Mouse (Mus musculus): Measurements from ENCODE around the gene Pde6h. TPM values are rescaled to one million over a fixed set of nuclear protein-coding genes. Genes with fewer than 3 reads are reported as not detected.
A peak's percentile ranks its signal among the peaks of the same experiment; 100 is the strongest.
"Not testable (repeated sequence)": the region's sequence is repeated elsewhere in the genome, so short reads cannot be mapped to it uniquely, and the experiment has no call there.

Gene Pde6h
- polyA plus RNA-seq, 1 experiment from 2014 or later = not detected

GRCm38 (mm10) chr6:136954715-136955114 lies 31.1 kb downstream of the Pde6h start:
- no peak overlapping the region for H3K4me3 ChIP-seq (ENCODE audit: low read depth, low read length)
- H3K9ac ChIP-seq (ENCODE audit: low read length) = no peak overlapping the region
- no peaks in the 10 kb centered on the region for H3K4me1 ChIP-seq (ENCODE audit: control insufficient read depth, insufficient read depth, low read length)
- H3K4me2 ChIP-seq (ENCODE audit: low read length) = no peak overlapping the region
- no peak for DNase-seq (ENCODE audit: low spot score)
- no peak overlapping the region for H3K27ac ChIP-seq (ENCODE audit: low read depth, low read length)
- no peaks in the 10 kb centered on the region for H3K36me3 ChIP-seq (ENCODE audit: control insufficient read depth, insufficient read depth, low read length)
- no peaks in the 10 kb centered on the region for H3K27me3 ChIP-seq (replicated peaks; ENCODE audit: control insufficient read depth, insufficient read depth, low read length)
- 91% methylated on average over 8 of the region's 8 CpGs for WGBS
- ATAC-seq = no peak
- no peaks in the 10 kb centered on the region for H3K9me3 ChIP-seq (replicated peaks; ENCODE audit: control insufficient read depth, low read length)

GRCm38 (mm10) chr6:136955240-136955639 lies 31.6 kb downstream of the Pde6h start:
- Histone ChIP-seq H3K27ac (ENCODE audit: low read depth, low read length) (no peak overlapping the region), H3K4me2 (ENCODE audit: low read length) (no peak overlapping the region), H3K9ac (ENCODE audit: low read length) (no peak overlapping the region), H3K36me3 (ENCODE audit: control insufficient read depth, insufficient read depth, low read length) (no peaks in the 10 kb centered on the region), H3K4me3 (ENCODE audit: low read depth, low read length) (no peak overlapping the region), H3K9me3 (replicated peaks; ENCODE audit: control insufficient read depth, low read length) (no peaks in the 10 kb centered on the region), H3K27me3 (replicated peaks; ENCODE audit: control insufficient read depth, insufficient read depth, low read length) (no peaks in the 10 kb centered on the region), H3K4me1 (ENCODE audit: control insufficient read depth, insufficient read depth, low read length) (no peaks in the 10 kb centered on the region)
- 92% methylated on average over 3 of the region's 3 CpGs for WGBS
- ATAC-seq (no peak), DNase-seq (ENCODE audit: low spot score) (no peak)

- ATAC-seq (no peak), DNase-seq (ENCODE audit: low spot score) (no peak)
- Histone ChIP-seq H3K27ac (ENCODE audit: low read depth, low read length) (no peak overlapping the region), H3K4me3 (ENCODE audit: low read depth, low read length) (no peak overlapping the region), H3K36me3 (ENCODE audit: control insufficient read depth, insufficient read depth, low read length) (no peaks in the 10 kb centered on the region), H3K27me3 (replicated peaks; ENCODE audit: control insufficient read depth, insufficient read depth, low read length) (no peaks in the 10 kb centered on the region), H3K9ac (ENCODE audit: low read length) (no peak overlapping the region), H3K4me2 (ENCODE audit: low read length) (no peak overlapping the region), H3K9me3 (replicated peaks; ENCODE audit: control insufficient read depth, low read length) (no peaks in the 10 kb centered on the region), H3K4me1 (ENCODE audit: control insufficient read depth, insufficient read depth, low read length) (no peaks in the 10 kb centered on the region)
- WGBS = 80% methylated on average over 7 of the region's 7 CpGs
Observed at GRCm38 (mm10) chr6:136957062-136957461, 33.4 kb downstream of the Pde6h start.

- Histone ChIP-seq H3K36me3 (ENCODE audit: control insufficient read depth, insufficient read depth, low read length) (no peaks in the 10 kb centered on the region), H3K27me3 (replicated peaks; ENCODE audit: control insufficient read depth, insufficient read depth, low read length) (no peaks in the 10 kb centered on the region), H3K4me1 (ENCODE audit: control insufficient read depth, insufficient read depth, low read length) (no peaks in the 10 kb centered on the region), H3K27ac (ENCODE audit: low read depth, low read length) (no peak overlapping the region), H3K9ac (ENCODE audit: low read length) (no peak overlapping the region), H3K4me3 (ENCODE audit: low read depth, low read length) (no peak overlapping the region), H3K9me3 (replicated peaks; ENCODE audit: control insufficient read depth, low read length) (no peaks in the 10 kb centered on the region), H3K4me2 (ENCODE audit: low read length) (no peak overlapping the region)
- DNase-seq (ENCODE audit: low spot score) (no peak), ATAC-seq (no peak)
- 64% methylated on average over 11 of the region's 11 CpGs for WGBS
Observed at GRCm38 (mm10) chr6:136959131-136959530, 35.5 kb downstream of the Pde6h start.

- Histone ChIP-seq H3K9ac (ENCODE audit: low read length) (no peak overlapping the region), H3K36me3 (ENCODE audit: control insufficient read depth, insufficient read depth, low read length) (no peaks in the 10 kb centered on the region), H3K9me3 (replicated peaks; ENCODE audit: control insufficient read depth, low read length) (no peaks in the 10 kb centered on the region), H3K27me3 (replicated peaks; ENCODE audit: control insufficient read depth, insufficient read depth, low read length) (no peaks in the 10 kb centered on the region), H3K4me1 (ENCODE audit: control insufficient read depth, insufficient read depth, low read length) (no peaks in the 10 kb centered on the region), H3K4me2 (ENCODE audit: low read length) (no peak overlapping the region), H3K27ac (ENCODE audit: low read depth, low read length) (no peak overlapping the region), H3K4me3 (ENCODE audit: low read depth, low read length) (no peak overlapping the region)
- 88% methylated on average over 11 of the region's 11 CpGs for WGBS
- ATAC-seq (no peak), DNase-seq (ENCODE audit: low spot score) (no peak)
Observed at GRCm38 (mm10) chr6:136962957-136963356, 39.3 kb downstream of the Pde6h start.

- Histone ChIP-seq H3K4me1 (ENCODE audit: control insufficient read depth, insufficient read depth, low read length) (no peaks in the 10 kb centered on the region), H3K4me2 (ENCODE audit: low read length) (no peak overlapping the region), H3K36me3 (ENCODE audit: control insufficient read depth, insufficient read depth, low read length) (no peaks in the 10 kb centered on the region), H3K27ac (ENCODE audit: low read depth, low read length) (no peak overlapping the region), H3K4me3 (ENCODE audit: low read depth, low read length) (no peak overlapping the region), H3K9ac (ENCODE audit: low read length) (no peak overlapping the region), H3K27me3 (replicated peaks; ENCODE audit: control insufficient read depth, insufficient read depth, low read length) (no peaks in the 10 kb centered on the region), H3K9me3 (replicated peaks; ENCODE audit: control insufficient read depth, low read length) (no peaks in the 10 kb centered on the region)
- DNase-seq (ENCODE audit: low spot score) (no peak), ATAC-seq (no peak)
- 61% methylated on average over 13 of the region's 13 CpGs for WGBS
Observed at GRCm38 (mm10) chr6:136964609-136965510, 41.2 kb downstream of the Pde6h start.

GRCm38 (mm10) chr6:136965912-136966311 lies 42.3 kb downstream of the Pde6h start:
- DNase-seq (ENCODE audit: low spot score) (no peak), ATAC-seq (no peak)
- Histone ChIP-seq H3K36me3 (ENCODE audit: control insufficient read depth, insufficient read depth, low read length) (no peaks in the 10 kb centered on the region), H3K4me1 (ENCODE audit: control insufficient read depth, insufficient read depth, low read length) (no peaks in the 10 kb centered on the region), H3K4me3 (ENCODE audit: low read depth, low read length) (no peak overlapping the region), H3K27me3 (replicated peaks; ENCODE audit: control insufficient read depth, insufficient read depth, low read length) (no peaks in the 10 kb centered on the region), H3K9me3 (replicated peaks; ENCODE audit: control insufficient read depth, low read length) (no peaks in the 10 kb centered on the region), H3K27ac (ENCODE audit: low read depth, low read length) (no peak overlapping the region), H3K9ac (ENCODE audit: low read length) (no peak overlapping the region), H3K4me2 (ENCODE audit: low read length) (no peak overlapping the region)
- 80% methylated on average over 10 of the region's 10 CpGs for WGBS

GRCm38 (mm10) chr6:136967466-136967865 lies 43.8 kb downstream of the Pde6h start:
- no peak overlapping the region for H3K4me3 ChIP-seq (ENCODE audit: low read depth, low read length)
- no peak for ATAC-seq

GRCm38 (mm10) chr6:136968877-136969276 lies 45.2 kb downstream of the Pde6h start:
- not testable (repeated sequence) for H3K27ac ChIP-seq (ENCODE audit: low read depth, low read length); H3K4me2 ChIP-seq (ENCODE audit: low read length); H3K36me3 ChIP-seq (ENCODE audit: control insufficient read depth, insufficient read depth, low read length); H3K9ac ChIP-seq (ENCODE audit: low read length); H3K27me3 ChIP-seq (replicated peaks; ENCODE audit: control insufficient read depth, insufficient read depth, low read length); H3K4me1 ChIP-seq (ENCODE audit: control insufficient read depth, insufficient read depth, low read length); H3K9me3 ChIP-seq (replicated peaks; ENCODE audit: control insufficient read depth, low read length); H3K4me3 ChIP-seq (ENCODE audit: low read depth, low read length)
- ATAC-seq (peak; percentile 50; the same call in 1 of the 2 replicates), DNase-seq (ENCODE audit: low spot score) (peak; percentile 63)
- WGBS = 32% methylated on average over 3 of the region's 4 CpGs

More at GRCm38 (mm10) chr6:136967466-136967865, 43.8 kb downstream of the Pde6h start:
- Histone ChIP-seq H3K27me3 (replicated peaks; ENCODE audit: control insufficient read depth, insufficient read depth, low read length) (no peaks in the 10 kb centered on the region), H3K36me3 (ENCODE audit: control insufficient read depth, insufficient read depth, low read length) (no peaks in the 10 kb centered on the region), H3K4me2 (ENCODE audit: low read length) (no peak overlapping the region), H3K4me1 (ENCODE audit: control insufficient read depth, insufficient read depth, low read length) (no peaks in the 10 kb centered on the region), H3K27ac (ENCODE audit: low read depth, low read length) (no peak overlapping the region), H3K9ac (ENCODE audit: low read length) (no peak overlapping the region), H3K9me3 (replicated peaks; ENCODE audit: control insufficient read depth, low read length) (no peaks in the 10 kb centered on the region)
- WGBS = 56% methylated on average over 4 of the region's 4 CpGs
- no peak for DNase-seq (ENCODE audit: low spot score)

Data from forebrain, embryonic 14.5 days (tissue).